Mouse (Mus musculus): Measurements from ENCODE around the gene Lcorl. TPM values are rescaled to one million over a fixed set of nuclear protein-coding genes. Genes with fewer than 3 reads are reported as not detected.
"Not testable (repeated sequence)": the region's sequence is repeated elsewhere in the genome, so short reads cannot be mapped to it uniquely, and the experiment has no call there.

The Lcorl gene
- polyA plus RNA-seq, 1 experiment, result 1.1 TPM

GRCm38 (mm10) chr5:45668831-45669230 lies 188.6 kb downstream of the Lcorl start:
- WGBS, result 0% methylated on average over 3 of the region's 3 CpGs
- peak overlapping the region; percentile 92; the same call in 1 of the 2 replicates for H3K4me3 ChIP-seq (ENCODE audit: insufficient read depth, low read depth, low read length)
- no peak overlapping the region for H3K27ac ChIP-seq (ENCODE audit: insufficient read depth, low read depth, low read length)
- H3K27me3 ChIP-seq (replicated peaks; ENCODE audit: control insufficient read depth, insufficient read depth, low read length), result no peaks in the 10 kb centered on the region
- no peak for TF ChIP-seq POLR2A (IDR thresholded peaks at IDR 0.05; ENCODE audit: low read depth, low read length)
- no peak for TF ChIP-seq CTCF (conservative IDR thresholded peaks at IDR 0.05; ENCODE audit: insufficient read depth, insufficient read length, low read depth, low read length)
- DNase-seq, result no peak
- no peaks in the 10 kb centered on the region; the same call in 1 of the 2 replicates for H3K4me1 ChIP-seq (ENCODE audit: control insufficient read depth, insufficient read depth, low read length)
- no peaks in the 10 kb centered on the region for H3K36me3 ChIP-seq (ENCODE audit: control insufficient read depth, insufficient read depth, low read length)

- peak; percentile 60 for DNase-seq
- Histone ChIP-seq H3K4me1 (ENCODE audit: control insufficient read depth, insufficient read depth, low read length) (no peaks in the 10 kb centered on the region; the same call in 1 of the 2 replicates), H3K27me3 (replicated peaks; ENCODE audit: control insufficient read depth, insufficient read depth, low read length) (no peaks in the 10 kb centered on the region), H3K4me3 (ENCODE audit: insufficient read depth, low read depth, low read length) (no peak overlapping the region), H3K27ac (ENCODE audit: insufficient read depth, low read depth, low read length) (no peak overlapping the region), H3K36me3 (ENCODE audit: control insufficient read depth, insufficient read depth, low read length) (no peaks in the 10 kb centered on the region)
- WGBS, result 5% methylated on average over 3 of the region's 3 CpGs
- no peak for TF ChIP-seq POLR2A (IDR thresholded peaks at IDR 0.05; ENCODE audit: low read depth, low read length)
- TF ChIP-seq CTCF (conservative IDR thresholded peaks at IDR 0.05; ENCODE audit: insufficient read depth, insufficient read length, low read depth, low read length), result no peak
These were observed 189.1 kb downstream of the Lcorl start for GRCm38 (mm10) chr5:45668324-45668723.

- H3K27ac ChIP-seq (ENCODE audit: insufficient read depth, low read depth, low read length); H3K4me3 ChIP-seq (ENCODE audit: insufficient read depth, low read depth, low read length); DNase-seq; H3K36me3 ChIP-seq (ENCODE audit: control insufficient read depth, insufficient read depth, low read length); H3K4me1 ChIP-seq (ENCODE audit: control insufficient read depth, insufficient read depth, low read length); H3K27me3 ChIP-seq (replicated peaks; ENCODE audit: control insufficient read depth, insufficient read depth, low read length): not testable (repeated sequence)
- WGBS, result 99% methylated on average over 13 of the region's 13 CpGs
These were observed 199.0 kb downstream of the Lcorl start for GRCm38 (mm10) chr5:45658406-45658805.

- TF ChIP-seq CTCF (conservative IDR thresholded peaks at IDR 0.05; ENCODE audit: insufficient read depth, insufficient read length, low read depth, low read length), result no peak
- no peak for TF ChIP-seq POLR2A (IDR thresholded peaks at IDR 0.05; ENCODE audit: low read depth, low read length)
- peak overlapping the region; percentile 83; the same call in 1 of the 2 replicates for H3K27ac ChIP-seq (ENCODE audit: insufficient read depth, low read depth, low read length)
- H3K4me3 ChIP-seq (ENCODE audit: insufficient read depth, low read depth, low read length), result no peak overlapping the region
- no peaks in the 10 kb centered on the region for H3K36me3 ChIP-seq (ENCODE audit: control insufficient read depth, insufficient read depth, low read length)
- H3K4me1 ChIP-seq (ENCODE audit: control insufficient read depth, insufficient read depth, low read length), result peaks cover 3% of the 10 kb centered on the region; the same call in 1 of the 2 replicates
- WGBS, result 37% methylated on average over 2 of the region's 2 CpGs
- H3K27me3 ChIP-seq (replicated peaks; ENCODE audit: control insufficient read depth, insufficient read depth, low read length), result no peaks in the 10 kb centered on the region
- DNase-seq, result peak; percentile 77
These were observed 206.2 kb downstream of the Lcorl start for GRCm38 (mm10) chr5:45651026-45651703.

Other genes with a start within 250 kb of the Lcorl start
- gene Fam184b, start 218.0 kb downstream of the Lcorl start, polyA plus RNA-seq (2012; rRNA removed), result 0.11 and 0.14 TPM in 2 replicates
- 0.05 and 0.14 TPM in 2 replicates for gene Ncapg, start 187.7 kb downstream of the Lcorl start, polyA plus RNA-seq (2012; rRNA removed)

Measured in kidney, adult 2 months (tissue).